Comparison of ENCODE assay signal across 16 mouse cellular contexts in the genomic region with DNA sequence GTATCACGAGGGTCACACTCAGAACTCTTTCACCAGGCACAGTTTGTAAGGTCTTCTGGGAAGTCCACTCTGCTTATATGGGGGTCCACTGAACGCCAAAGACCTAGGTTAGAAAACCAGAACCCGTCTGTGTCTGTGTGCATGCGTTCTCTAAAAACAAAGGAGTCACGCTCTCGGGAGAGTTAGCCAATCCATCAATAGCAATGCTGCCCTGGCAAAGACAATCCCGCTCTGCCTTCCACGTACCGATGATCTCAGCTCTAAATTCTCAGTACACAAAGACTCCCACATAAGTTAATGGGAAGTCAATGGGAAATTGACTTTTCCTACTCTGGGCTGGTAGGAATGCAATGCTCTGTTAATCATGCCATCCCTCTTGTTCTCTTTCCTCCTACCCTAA.
"Had no signal": no experiment of that assay in that cellular context is flagged by ENCODE, and none has a peak within 500 bp of the region (broad histone marks: within the 10 kb centered on the region; RNA-seq: fewer than 3 reads in every experiment).

No protein-coding gene starts in this region.

- H3K4me2 ChIP-seq: lung, embryonic 15.5 days; midbrain, embryonic 12.5 days; neural tube, embryonic 12.5 days; stomach, embryonic 15.5 days had no signal

- H3K27ac ChIP-seq: lung, embryonic 15.5 days; macrophage; midbrain, embryonic 12.5 days; neural tube, embryonic 12.5 days; stomach, embryonic 15.5 days; stomach, postnatal 0 days had no signal

- DNase-seq: lung, adult 2 months; lung, postnatal 14 days; lung, postnatal 36 days; midbrain, embryonic 14.5 days; right cerebral cortex, postnatal 14 days; thymus, adult 2 months; thymus, postnatal 25 days; thymus, postnatal 4 days had no signal

- ATAC-seq: lung, postnatal 0 days had no signal

- H3K4me3 ChIP-seq: lung, embryonic 15.5 days; megakaryocyte, embryonic 14.5 days; midbrain, embryonic 12.5 days; neural tube, embryonic 12.5 days; stomach, embryonic 15.5 days had no signal

- H3K27me3 ChIP-seq: lung, embryonic 15.5 days; megakaryocyte, embryonic 14.5 days; midbrain, embryonic 12.5 days; neural tube, embryonic 12.5 days; stomach, embryonic 15.5 days had no signal

- H3K9me3 ChIP-seq: lung, embryonic 15.5 days; megakaryocyte, embryonic 14.5 days; midbrain, embryonic 12.5 days; neural tube, embryonic 12.5 days; stomach, embryonic 15.5 days had no signal

- H3K36me3 ChIP-seq: lung, embryonic 15.5 days had no signal

- H3K4me1 ChIP-seq: lung, embryonic 15.5 days; midbrain, embryonic 12.5 days; neural tube, embryonic 12.5 days; stomach, embryonic 15.5 days had no signal

- H3K9ac ChIP-seq: lung, embryonic 15.5 days; midbrain, embryonic 12.5 days; neural tube, embryonic 12.5 days; stomach, embryonic 15.5 days had no signal
